Mouse (Mus musculus): ENCODE results near the gene Gucd1. TPM values are rescaled to one million over a fixed set of nuclear protein-coding genes. Genes with fewer than 3 reads are reported as not detected.

Gene Gucd1
- polyA plus RNA-seq, 1 experiment = 49.1 TPM

- TF ChIP-seq CTCF (IDR thresholded peaks at IDR 0.05; ENCODE audit: insufficient read depth, low read length) = no peak
- TF ChIP-seq POLR2A (IDR thresholded peaks at IDR 0.05; ENCODE audit: borderline replicate concordance, extremely low read depth, low read depth, low read length) = no peak
- 77% methylated on average over 4 of the region's 4 CpGs for WGBS
- H3K4me1 ChIP-seq (ENCODE audit: control insufficient read depth, insufficient read depth, low read length) = peaks cover 7% of the 10 kb centered on the region; the same call in 1 of the 2 replicates
- H3K4me3 ChIP-seq (replicated peaks; ENCODE audit: extremely low read depth, low read depth, low read length) = no peak overlapping the region
- no peak for DNase-seq
Observed at GRCm38 (mm10) chr10:75301937-75302336, 215.8 kb downstream of the Gucd1 start.

GRCm38 (mm10) chr10:75301195-75301806 lies 216.5 kb downstream of the Gucd1 start:
- 90% methylated on average over 12 of the region's 12 CpGs for WGBS
- Histone ChIP-seq H3K4me1 (ENCODE audit: control insufficient read depth, insufficient read depth, low read length) (peaks cover 7% of the 10 kb centered on the region; the same call in 1 of the 2 replicates), H3K4me3 (replicated peaks; ENCODE audit: extremely low read depth, low read depth, low read length) (no peak overlapping the region)
- TF ChIP-seq POLR2A (IDR thresholded peaks at IDR 0.05; ENCODE audit: borderline replicate concordance, extremely low read depth, low read depth, low read length) (no peak), CTCF (IDR thresholded peaks at IDR 0.05; ENCODE audit: insufficient read depth, low read length) (no peak)
- DNase-seq = no peak

Other genes starting within 250 kb of the Gucd1 start
- gene Adora2a, start 201.1 kb downstream of the Gucd1 start, polyA plus RNA-seq (2012; rRNA removed) = 12.3 and 13.3 TPM in 2 replicates
- gene Upb1, start 116.9 kb downstream of the Gucd1 start, polyA plus RNA-seq (2012; rRNA removed) = 0.35 and 0.59 TPM in 2 replicates
- 11.5 and 17.2 TPM in 2 replicates for gene Snrpd3, start 421 bp downstream of the Gucd1 start, polyA plus RNA-seq (2012; rRNA removed)
- gene Lrrc75b, start 42.4 kb upstream of the Gucd1 start, polyA plus RNA-seq (2012; rRNA removed) = 0.30 and 0.36 TPM in 2 replicates
- gene Ggt1, start 43.6 kb upstream of the Gucd1 start, polyA plus RNA-seq (2012; rRNA removed) = 1.8 and 2.2 TPM in 2 replicates
- gene Ggt5, start 71.4 kb upstream of the Gucd1 start, polyA plus RNA-seq (2012; rRNA removed) = 35.5 and 39.7 TPM in 2 replicates
- gene Susd2, start 126.0 kb upstream of the Gucd1 start, polyA plus RNA-seq (2012; rRNA removed) = 13.4 and 15.3 TPM in 2 replicates
- 53.6 and 65.0 TPM in 2 replicates for gene Cabin1, start 246.4 kb upstream of the Gucd1 start, polyA plus RNA-seq (2012; rRNA removed)